8 mouse cellular contexts compared by ENCODE assay signal in the genomic region with DNA sequence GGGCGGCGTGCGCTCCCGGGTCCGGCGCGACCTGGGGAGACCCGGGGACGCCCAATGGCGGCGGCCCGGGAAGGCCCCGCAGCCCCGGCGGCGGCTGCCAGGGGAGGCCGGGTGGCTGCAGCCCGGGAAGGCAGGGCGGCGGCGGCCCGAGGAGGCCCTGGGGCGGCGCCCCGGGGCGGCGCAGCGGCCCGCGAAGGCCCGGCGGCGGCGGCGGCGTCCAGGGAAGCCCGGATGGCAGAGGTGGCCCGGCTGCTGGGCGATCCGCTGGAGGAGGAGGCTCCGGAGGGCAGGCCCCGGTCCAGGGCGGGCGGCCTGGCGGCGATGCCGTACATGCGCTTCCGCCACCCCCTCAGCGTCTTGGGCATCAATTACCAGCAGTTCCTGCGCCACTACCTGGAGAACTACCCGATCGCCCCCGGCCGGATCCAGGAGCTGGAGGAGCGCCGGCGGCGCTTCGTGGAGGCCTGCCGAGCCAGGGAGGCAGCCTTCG. TPM values are rescaled to one million over a fixed set of nuclear protein-coding genes. Genes with fewer than 3 reads are reported as not detected.
DNase-seq lines count a peak whose midpoint lies in the region; ATAC-seq and TF ChIP-seq lines count a peak whose summit lies in the region.

No protein-coding gene starts in this region.

- H3K9me3 ChIP-seq in embryonic facial prominence, embryonic 11.5 days (replicated peaks; ENCODE audit: control insufficient read depth, low read length) = no peaks in the 10 kb centered on the region
- H3K9me3 ChIP-seq in heart, embryonic 10.5 days = no peaks in the 10 kb centered on the region
- H3K9me3 ChIP-seq in midbrain, postnatal 0 days (ENCODE audit: low read length) = no peaks in the 10 kb centered on the region
- H3K9me3 ChIP-seq in stomach, embryonic 16.5 days (replicated peaks; ENCODE audit: control insufficient read depth, low read length) = no peaks in the 10 kb centered on the region

- H3K9ac ChIP-seq in embryonic facial prominence, embryonic 11.5 days (replicated peaks; ENCODE audit: low read length) = peak overlapping the region; percentile 99
- peak overlapping the region; percentile 99 for H3K9ac ChIP-seq in midbrain, postnatal 0 days (replicated peaks; ENCODE audit: low read length, poor library complexity, severe bottlenecking)
- H3K9ac ChIP-seq in stomach, embryonic 16.5 days (ENCODE audit: low read length) = peak overlapping the region; percentile 98

- peak overlapping the region; percentile 86 for H3K4me3 ChIP-seq in embryonic facial prominence, embryonic 11.5 days (ENCODE audit: low read depth, low read length)
- peak overlapping the region; percentile 91 for H3K4me3 ChIP-seq in heart, embryonic 10.5 days
- H3K4me3 ChIP-seq in midbrain, postnatal 0 days (ENCODE audit: low read depth, low read length) = peak overlapping the region; percentile 94
- peak overlapping the region; percentile 81 for H3K4me3 ChIP-seq in stomach, embryonic 16.5 days (replicated peaks; ENCODE audit: low read length)

- H3K27me3 ChIP-seq in embryonic facial prominence, embryonic 11.5 days (ENCODE audit: control insufficient read depth, insufficient read depth, low read length) = no peaks in the 10 kb centered on the region
- H3K27me3 ChIP-seq in heart, embryonic 10.5 days (ENCODE audit: insufficient read depth, poor library complexity, severe bottlenecking) = no peaks in the 10 kb centered on the region
- no peaks in the 10 kb centered on the region for H3K27me3 ChIP-seq in midbrain, postnatal 0 days (ENCODE audit: insufficient read depth, low read length)
- no peaks in the 10 kb centered on the region for H3K27me3 ChIP-seq in stomach, embryonic 16.5 days (ENCODE audit: control insufficient read depth, insufficient read depth, low read length)

- TF ChIP-seq CTCF in midbrain, postnatal 0 days (IDR thresholded peaks at IDR 0.05) = no peak

- peak overlapping the region; percentile 87 for H3K27ac ChIP-seq in embryonic facial prominence, embryonic 11.5 days (replicated peaks; ENCODE audit: low read depth, low read length)
- H3K27ac ChIP-seq in heart, embryonic 10.5 days = peak overlapping the region; percentile 95
- H3K27ac ChIP-seq in midbrain, postnatal 0 days (ENCODE audit: low read depth, low read length) = peak overlapping the region; percentile 93
- peak overlapping the region; percentile 86 for H3K27ac ChIP-seq in stomach, embryonic 16.5 days (ENCODE audit: low read length)

- H3K4me2 ChIP-seq in embryonic facial prominence, embryonic 11.5 days (ENCODE audit: low read depth, low read length) = peak overlapping the region; percentile 43
- H3K4me2 ChIP-seq in midbrain, postnatal 0 days (ENCODE audit: low read depth, low read length, poor library complexity, severe bottlenecking) = peak overlapping the region; percentile 81
- H3K4me2 ChIP-seq in stomach, embryonic 16.5 days (ENCODE audit: low read depth, low read length) = peak overlapping the region; percentile 83

- peak; percentile 27 for DNase-seq in layer of hippocampus, adult 11-12 months (ENCODE audit: low spot score)
- DNase-seq in layer of hippocampus, adult 9-11 months = no peak
- DNase-seq in embryonic facial prominence, embryonic 11.5 days (ENCODE audit: low spot score) = peak; percentile 62
- DNase-seq in heart, embryonic 10.5 days (ENCODE audit: low spot score) = peak; percentile 78
- DNase-seq in kidney, adult 8-10 months = peak; percentile 34 to 56
- peak; percentile 26 for DNase-seq in liver
- peak; percentile 30 for DNase-seq in midbrain, postnatal 0 days (ENCODE audit: low spot score)

- peak; percentile 50; the same call in 1 of the 2 replicates for ATAC-seq in embryonic facial prominence, embryonic 11.5 days (replicated peaks; ENCODE audit: insufficient number of reproducible peaks, low FRiP score, low TSS enrichment, low read depth)
- peak; percentile 77 for ATAC-seq in midbrain, postnatal 0 days (ENCODE audit: low FRiP score)
- peak; percentile 70 for ATAC-seq in stomach, embryonic 16.5 days (ENCODE audit: insufficient read depth, low FRiP score)

- H3K36me3 ChIP-seq in embryonic facial prominence, embryonic 11.5 days (replicated peaks; ENCODE audit: control insufficient read depth, insufficient read depth, low read depth, low read length) = no peaks in the 10 kb centered on the region
- peaks cover 27% of the 10 kb centered on the region for H3K36me3 ChIP-seq in heart, embryonic 10.5 days
- peaks cover 4% of the 10 kb centered on the region; the same call in 1 of the 2 replicates for H3K36me3 ChIP-seq in midbrain, postnatal 0 days (ENCODE audit: insufficient read depth, low read length)
- H3K36me3 ChIP-seq in stomach, embryonic 16.5 days (ENCODE audit: control insufficient read depth, insufficient read depth, low read length) = no peaks in the 10 kb centered on the region

- WGBS in embryonic facial prominence, embryonic 11.5 days = under 1% methylated on average over 38 of the region's 62 CpGs
- WGBS in heart, embryonic 10.5 days = under 1% methylated on average over 49 of the region's 62 CpGs
- under 1% methylated on average over 34 of the region's 62 CpGs for WGBS in midbrain, postnatal 0 days
- WGBS in stomach, embryonic 16.5 days = under 1% methylated on average over 57 of the region's 62 CpGs

- H3K4me1 ChIP-seq in embryonic facial prominence, embryonic 11.5 days (ENCODE audit: control insufficient read depth, insufficient read depth, low read length) = no peaks in the 10 kb centered on the region
- no peaks in the 10 kb centered on the region for H3K4me1 ChIP-seq in heart, embryonic 10.5 days
- H3K4me1 ChIP-seq in midbrain, postnatal 0 days (ENCODE audit: insufficient read depth, low read length) = no peaks in the 10 kb centered on the region; the same call in 1 of the 2 replicates
- H3K4me1 ChIP-seq in stomach, embryonic 16.5 days (ENCODE audit: control insufficient read depth, insufficient read depth, low read length) = peaks cover 6% of the 10 kb centered on the region; the same call in 1 of the 2 replicates

RNA-seq across cellular contexts. Expression of gene Eid2, which starts 0.4 kb away (rescaled TPM):
- 10.4 and 19.9 TPM in 2 replicates for polyA plus RNA-seq in embryonic facial prominence, embryonic 11.5 days (2014; fragmentation: Nextera tagmentation; extraction: Ambion mirVana)
- polyA plus RNA-seq in heart, embryonic 10.5 days (2016; fragmentation: Nextera tagmentation; extraction: Ambion mirVana) = 0.90 and 1.4 TPM in 2 replicates
- 78.8 and 81.3 TPM in 2 replicates for total RNA-seq in midbrain, postnatal 0 days (2014; rRNA removed)
- 21.2 and 29.0 TPM in 2 replicates for polyA plus RNA-seq in midbrain, postnatal 0 days (2015; fragmentation: Nextera tagmentation; extraction: Ambion mirVana)
- 1.1 and 1.2 TPM in 2 replicates for polyA plus RNA-seq in stomach, embryonic 16.5 days (2015; fragmentation: Nextera tagmentation; extraction: Ambion mirVana)

RNA-seq across cellular contexts. Expression of gene Eid2b, which starts 9.5 kb away (rescaled TPM):
- 13.7 and 17.5 TPM in 2 replicates for polyA plus RNA-seq in embryonic facial prominence, embryonic 11.5 days (2014; fragmentation: Nextera tagmentation; extraction: Ambion mirVana)
- polyA plus RNA-seq in heart, embryonic 10.5 days (2016; fragmentation: Nextera tagmentation; extraction: Ambion mirVana) = 5.6 and 7.1 TPM in 2 replicates
- 44.0 and 64.2 TPM in 2 replicates for total RNA-seq in midbrain, postnatal 0 days (2014; rRNA removed)
- 50.9 and 52.8 TPM in 2 replicates for polyA plus RNA-seq in midbrain, postnatal 0 days (2015; fragmentation: Nextera tagmentation; extraction: Ambion mirVana)
- polyA plus RNA-seq in stomach, embryonic 16.5 days (2015; fragmentation: Nextera tagmentation; extraction: Ambion mirVana) = 5.9 and 7.9 TPM in 2 replicates

RNA-seq across cellular contexts. Expression of gene Selenov, which starts 22.9 kb away (rescaled TPM):
- not detected in 2 replicates for polyA plus RNA-seq in embryonic facial prominence, embryonic 11.5 days (2014; fragmentation: Nextera tagmentation; extraction: Ambion mirVana)
- not detected in 2 replicates for polyA plus RNA-seq in heart, embryonic 10.5 days (2016; fragmentation: Nextera tagmentation; extraction: Ambion mirVana)
- total RNA-seq in midbrain, postnatal 0 days (2014; rRNA removed) = 0.61 and 1.3 TPM in 2 replicates
- polyA plus RNA-seq in midbrain, postnatal 0 days (2015; fragmentation: Nextera tagmentation; extraction: Ambion mirVana) = 3.5 and 6.3 TPM in 2 replicates
- polyA plus RNA-seq in stomach, embryonic 16.5 days (2015; fragmentation: Nextera tagmentation; extraction: Ambion mirVana) = 0.14 TPM in 1 of 2 replicates, not detected in the other

RNA-seq across cellular contexts. Expression of gene Dll3, which starts 34.0 kb away (rescaled TPM):
- 9.9 and 11.8 TPM in 2 replicates for polyA plus RNA-seq in embryonic facial prominence, embryonic 11.5 days (2014; fragmentation: Nextera tagmentation; extraction: Ambion mirVana)
- 0.18 and 0.68 TPM in 2 replicates for polyA plus RNA-seq in heart, embryonic 10.5 days (2016; fragmentation: Nextera tagmentation; extraction: Ambion mirVana)
- total RNA-seq in midbrain, postnatal 0 days (2014; rRNA removed) = 8.6 and 17.3 TPM in 2 replicates
- 17.6 and 18.1 TPM in 2 replicates for polyA plus RNA-seq in midbrain, postnatal 0 days (2015; fragmentation: Nextera tagmentation; extraction: Ambion mirVana)
- 1.3 TPM in 2 replicates for polyA plus RNA-seq in stomach, embryonic 16.5 days (2015; fragmentation: Nextera tagmentation; extraction: Ambion mirVana)

RNA-seq across cellular contexts. Expression of gene Timm50, which starts 43.8 kb away (rescaled TPM):
- polyA plus RNA-seq in embryonic facial prominence, embryonic 11.5 days (2014; fragmentation: Nextera tagmentation; extraction: Ambion mirVana) = 172 and 177 TPM in 2 replicates
- 171 and 189 TPM in 2 replicates for polyA plus RNA-seq in heart, embryonic 10.5 days (2016; fragmentation: Nextera tagmentation; extraction: Ambion mirVana)
- total RNA-seq in midbrain, postnatal 0 days (2014; rRNA removed) = 59.2 and 76.3 TPM in 2 replicates
- polyA plus RNA-seq in midbrain, postnatal 0 days (2015; fragmentation: Nextera tagmentation; extraction: Ambion mirVana) = 112 and 120 TPM in 2 replicates
- 113 and 116 TPM in 2 replicates for polyA plus RNA-seq in stomach, embryonic 16.5 days (2015; fragmentation: Nextera tagmentation; extraction: Ambion mirVana)
